Mouse (Mus musculus): ENCODE results near the gene Psmc3ip. TPM values are rescaled to one million over a fixed set of nuclear protein-coding genes. Genes with fewer than 3 reads are reported as not detected.

Psmc3ip gene
- polyA plus RNA-seq, 1 experiment from 2014 or later = 63.3 TPM

GRCm38 (mm10) chr11:101112186-101112585 is 16.9 kb upstream of the Psmc3ip start:
- no peaks in the 10 kb centered on the region for H3K9me3 ChIP-seq (replicated peaks)
- no peak overlapping the region for H3K9ac ChIP-seq
- H3K4me3 ChIP-seq = no peak overlapping the region
- H3K27me3 ChIP-seq = no peaks in the 10 kb centered on the region
- WGBS = 93% methylated on average over 3 of the region's 3 CpGs
- H3K36me3 ChIP-seq (ENCODE audit: poor library complexity, severe bottlenecking) = 0 out of 2 replicates have a peak, but pooled peaks cover 4% of the 10 kb centered on the region
- no peak for ATAC-seq
- no peak overlapping the region for H3K4me2 ChIP-seq
- peaks cover 25% of the 10 kb centered on the region for H3K4me1 ChIP-seq
- no peak overlapping the region for H3K27ac ChIP-seq

- H3K4me3 ChIP-seq = no peak overlapping the region
- H3K9me3 ChIP-seq (replicated peaks) = no peaks in the 10 kb centered on the region
- no peak overlapping the region for H3K9ac ChIP-seq
- no peak overlapping the region for H3K27ac ChIP-seq
- 0 out of 2 replicates have a peak, but pooled peaks cover 4% of the 10 kb centered on the region for H3K36me3 ChIP-seq (ENCODE audit: poor library complexity, severe bottlenecking)
- no peak for ATAC-seq
- no peak overlapping the region for H3K4me2 ChIP-seq
- H3K27me3 ChIP-seq = no peaks in the 10 kb centered on the region
- 92% methylated on average over 4 of the region's 4 CpGs for WGBS
- H3K4me1 ChIP-seq = peaks cover 18% of the 10 kb centered on the region
Measured at GRCm38 (mm10) chr11:101111178-101111577, 15.9 kb upstream of the Psmc3ip start.

- Histone ChIP-seq H3K4me1 (peaks cover 13% of the 10 kb centered on the region), H3K27ac (no peak overlapping the region), H3K4me3 (no peak overlapping the region), H3K36me3 (ENCODE audit: poor library complexity, severe bottlenecking) (peaks cover 6% of the 10 kb centered on the region; the same call in 1 of the 2 replicates), H3K4me2 (no peak overlapping the region), H3K9me3 (replicated peaks) (no peaks in the 10 kb centered on the region), H3K27me3 (no peaks in the 10 kb centered on the region), H3K9ac (no peak overlapping the region)
- WGBS = 70% methylated on average over 5 of the region's 5 CpGs
- ATAC-seq = no peak
Measured at GRCm38 (mm10) chr11:101110708-101111107, 15.5 kb upstream of the Psmc3ip start.

GRCm38 (mm10) chr11:101109351-101109750 is 14.1 kb upstream of the Psmc3ip start:
- H3K4me2 ChIP-seq = no peak overlapping the region
- H3K4me3 ChIP-seq = no peak overlapping the region
- no peak overlapping the region for H3K9ac ChIP-seq
- 0 out of 2 replicates have a peak, but pooled peaks cover 2% of the 10 kb centered on the region for H3K4me1 ChIP-seq
- ATAC-seq = no peak
- H3K9me3 ChIP-seq (replicated peaks) = no peaks in the 10 kb centered on the region
- 65% methylated on average over 4 of the region's 4 CpGs for WGBS
- no peaks in the 10 kb centered on the region for H3K27me3 ChIP-seq
- peaks cover 19% of the 10 kb centered on the region for H3K36me3 ChIP-seq (ENCODE audit: poor library complexity, severe bottlenecking)
- H3K27ac ChIP-seq = no peak overlapping the region

GRCm38 (mm10) chr11:101103011-101103410 is 7.8 kb upstream of the Psmc3ip start:
- 94% methylated on average over 5 of the region's 5 CpGs for whole genome bisulfite sequencing

GRCm38 (mm10) chr11:101098231-101098630 is 3.0 kb upstream of the Psmc3ip start:
- no peaks in the 10 kb centered on the region for H3K27me3 ChIP-seq
- 92% methylated on average over 8 of the region's 8 CpGs for WGBS

More at GRCm38 (mm10) chr11:101103011-101103410, 7.8 kb upstream of the Psmc3ip start:
- Histone ChIP-seq H3K4me3 (no peak overlapping the region), H3K27me3 (no peaks in the 10 kb centered on the region), H3K36me3 (ENCODE audit: poor library complexity, severe bottlenecking) (peaks cover 68% of the 10 kb centered on the region), H3K9ac (no peak overlapping the region), H3K4me2 (no peak overlapping the region), H3K27ac (no peak overlapping the region), H3K9me3 (replicated peaks) (no peaks in the 10 kb centered on the region), H3K4me1 (no peaks in the 10 kb centered on the region)
- no peak for ATAC-seq

GRCm38 (mm10) chr11:101094930-101095313 is 314 bp downstream of the Psmc3ip start:
- peak overlapping the region; percentile 64 for H3K4me3 ChIP-seq
- H3K27ac ChIP-seq = peak overlapping the region; percentile 59; the same call in 1 of the 2 replicates
- no peaks in the 10 kb centered on the region for H3K9me3 ChIP-seq (replicated peaks)
- peak overlapping the region; percentile 82 for H3K9ac ChIP-seq
- ATAC-seq = no peak; the same call in 1 of the 2 replicates
- no peaks in the 10 kb centered on the region for H3K27me3 ChIP-seq
- peaks cover 72% of the 10 kb centered on the region for H3K36me3 ChIP-seq (ENCODE audit: poor library complexity, severe bottlenecking)
- under 1% methylated on average over 18 of the region's 18 CpGs for WGBS
- H3K4me1 ChIP-seq = peaks cover 20% of the 10 kb centered on the region
- peak overlapping the region; percentile 85 for H3K4me2 ChIP-seq

More at GRCm38 (mm10) chr11:101098231-101098630, 3.0 kb upstream of the Psmc3ip start:
- H3K27ac ChIP-seq = no peak overlapping the region
- peaks cover 69% of the 10 kb centered on the region for H3K36me3 ChIP-seq (ENCODE audit: poor library complexity, severe bottlenecking)
- no peak overlapping the region for H3K9ac ChIP-seq
- H3K9me3 ChIP-seq (replicated peaks) = no peaks in the 10 kb centered on the region
- H3K4me3 ChIP-seq = no peak overlapping the region
- H3K4me2 ChIP-seq = no peak overlapping the region
- ATAC-seq = no peak
- peaks cover 20% of the 10 kb centered on the region for H3K4me1 ChIP-seq

- Histone ChIP-seq H3K4me1 (peaks cover 42% of the 10 kb centered on the region), H3K27me3 (no peaks in the 10 kb centered on the region), H3K9ac (no peak overlapping the region), H3K36me3 (ENCODE audit: poor library complexity, severe bottlenecking) (peaks cover 64% of the 10 kb centered on the region), H3K4me2 (no peak overlapping the region), H3K4me3 (no peak overlapping the region), H3K27ac (no peak overlapping the region), H3K9me3 (replicated peaks) (no peaks in the 10 kb centered on the region)
- 88% methylated on average over 1 of the region's 1 CpGs for WGBS
- no peak for ATAC-seq
Measured at GRCm38 (mm10) chr11:101089931-101090330, 5.3 kb downstream of the Psmc3ip start.

- Histone ChIP-seq H3K27ac (peak overlapping the region; percentile 84; the same call in 1 of the 2 replicates), H3K4me1 (peaks cover 42% of the 10 kb centered on the region), H3K36me3 (ENCODE audit: poor library complexity, severe bottlenecking) (peaks cover 58% of the 10 kb centered on the region), H3K27me3 (no peaks in the 10 kb centered on the region), H3K4me3 (peak overlapping the region; percentile 84), H3K4me2 (peak overlapping the region; percentile 81), H3K9me3 (replicated peaks) (no peaks in the 10 kb centered on the region), H3K9ac (peak overlapping the region; percentile 93)
- ATAC-seq = no peak
- 7% methylated on average over 8 of the region's 8 CpGs for WGBS
Measured at GRCm38 (mm10) chr11:101087682-101088055, 7.6 kb downstream of the Psmc3ip start.

- peak; percentile 85 for ATAC-seq
- Histone ChIP-seq H3K36me3 (ENCODE audit: poor library complexity, severe bottlenecking) (peaks cover 51% of the 10 kb centered on the region), H3K9me3 (replicated peaks) (no peaks in the 10 kb centered on the region), H3K4me3 (peak within 1 kb of the TSS; percentile 84), H3K9ac (peak within 1 kb of the TSS; percentile 93), H3K27ac (peak within 1 kb of the TSS; percentile 84), H3K27me3 (no peaks in the 10 kb centered on the region), H3K4me2 (peak within 1 kb of the TSS; percentile 81), H3K4me1 (peaks cover 42% of the 10 kb centered on the region)
- 1% methylated on average over 52 of the region's 52 CpGs for WGBS
Measured at GRCm38 (mm10) chr11:101086756-101087681, 8.2 kb downstream of the Psmc3ip start, which contains the start of gene Mlx. Gene Mlx (plus strand): TSS chr11:101087277.

- Histone ChIP-seq H3K36me3 (ENCODE audit: poor library complexity, severe bottlenecking) (peaks cover 44% of the 10 kb centered on the region), H3K9ac (peak overlapping the region; percentile 93), H3K4me3 (peak overlapping the region; percentile 84), H3K27ac (peak overlapping the region; percentile 84), H3K9me3 (replicated peaks) (no peaks in the 10 kb centered on the region), H3K4me2 (peak overlapping the region; percentile 81), H3K4me1 (peaks cover 48% of the 10 kb centered on the region), H3K27me3 (peaks cover 2% of the 10 kb centered on the region)
- WGBS = 81% methylated on average over 6 of the region's 6 CpGs
- ATAC-seq = no peak
Measured at GRCm38 (mm10) chr11:101086323-101086674, 8.9 kb downstream of the Psmc3ip start.

GRCm38 (mm10) chr11:101085617-101086322 is 9.5 kb downstream of the Psmc3ip start:
- peaks cover 49% of the 10 kb centered on the region for H3K4me1 ChIP-seq
- no peaks in the 10 kb centered on the region for H3K9me3 ChIP-seq (replicated peaks)
- peaks cover 7% of the 10 kb centered on the region for H3K27me3 ChIP-seq
- peak overlapping the region; percentile 81; the same call in 1 of the 2 replicates for H3K4me2 ChIP-seq
- ATAC-seq = no peak
- peaks cover 39% of the 10 kb centered on the region for H3K36me3 ChIP-seq (ENCODE audit: poor library complexity, severe bottlenecking)
- peak overlapping the region; percentile 93; the same call in 1 of the 2 replicates for H3K9ac ChIP-seq
- H3K4me3 ChIP-seq = peak overlapping the region; percentile 84; the same call in 1 of the 2 replicates
- H3K27ac ChIP-seq = no peak overlapping the region
- WGBS = 92% methylated on average over 18 of the region's 18 CpGs
